Mouse (Mus musculus): ENCODE data around the gene Samd8.

The Samd8 gene

DNA sequence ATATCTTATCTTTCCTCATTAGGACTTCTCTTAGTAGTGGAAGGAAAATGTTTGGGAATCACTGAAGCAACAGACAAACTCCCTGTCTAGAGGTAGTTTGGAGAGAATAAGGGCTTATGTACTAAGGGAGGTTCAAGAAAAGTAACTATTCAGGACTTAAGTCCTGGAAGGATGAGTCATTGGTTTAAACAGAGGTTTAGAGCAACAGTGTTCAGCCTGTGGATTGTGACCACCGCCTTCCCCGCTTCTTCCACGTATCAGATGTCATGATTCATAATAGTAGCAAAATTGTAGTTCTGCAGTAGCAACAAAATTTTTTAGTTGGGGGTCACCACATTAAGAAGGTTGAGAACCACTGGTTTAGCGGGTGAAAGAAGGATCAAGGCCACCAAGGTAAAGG, 50.3 kb downstream of the Samd8 start:
- DNase-seq (ENCODE audit: low read depth), result peak; percentile 44

- no peak for DNase-seq (ENCODE audit: low read depth)
Observed at GRCm38 (mm10) chr14:21801624-21802023, 51.3 kb downstream of the Samd8 start.

- DNase-seq (ENCODE audit: low read depth), result no peak
Observed at GRCm38 (mm10) chr14:21802543-21803206, 52.3 kb downstream of the Samd8 start.

DNA sequence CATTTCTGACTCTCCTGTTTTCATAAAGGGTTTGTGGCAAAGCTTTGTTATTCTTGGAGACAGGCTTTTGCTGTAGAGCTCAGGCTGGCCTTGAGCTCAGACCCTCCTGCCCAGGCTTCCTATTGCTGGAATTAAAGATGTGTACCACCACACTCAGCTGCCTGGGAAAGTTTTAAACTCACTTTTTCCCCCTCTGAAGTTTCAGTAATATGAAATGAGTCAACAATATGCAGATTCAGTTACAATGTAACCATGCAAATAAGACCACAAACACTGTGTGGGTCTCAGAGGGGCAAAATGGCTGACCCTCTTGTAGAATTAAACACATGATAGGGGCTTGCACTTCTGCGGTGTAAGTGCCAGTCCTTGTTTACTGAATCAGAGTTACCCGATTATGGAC, 55.9 kb downstream of the Samd8 start:
- DNase-seq (ENCODE audit: low read depth), result no peak

- no peak for DNase-seq (ENCODE audit: low read depth)
Observed at GRCm38 (mm10) chr14:21806631-21807160, 56.4 kb downstream of the Samd8 start.

GRCm38 (mm10) chr14:21808208-21808922, 58.0 kb downstream of the Samd8 start:
- peak; percentile 40 for DNase-seq (ENCODE audit: low read depth)

- DNase-seq (ENCODE audit: low read depth), result no peak
Observed at GRCm38 (mm10) chr14:21809418-21809817, 59.1 kb downstream of the Samd8 start.

DNA sequence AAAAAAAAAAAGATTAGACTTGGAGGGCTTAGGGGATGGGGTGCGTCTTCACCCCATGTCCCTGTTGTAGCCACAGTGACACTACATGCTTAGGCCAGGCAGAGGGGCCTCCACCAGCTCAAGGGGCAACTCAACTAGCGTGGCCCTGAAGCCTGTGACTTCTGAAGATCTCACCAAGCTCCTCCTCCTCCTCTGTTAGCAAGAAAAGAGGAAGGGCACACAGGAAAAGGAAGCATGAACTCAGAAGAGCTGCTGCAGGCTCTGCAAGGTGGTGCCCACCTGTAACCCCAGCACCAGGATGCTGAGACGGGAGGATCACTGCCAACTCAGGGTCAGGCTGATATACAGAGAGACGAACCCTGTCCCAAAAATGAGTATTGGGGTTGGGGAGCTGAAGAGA, 61.0 kb downstream of the Samd8 start:
- DNase-seq (ENCODE audit: low read depth), result no peak

- DNase-seq (ENCODE audit: low read depth), result no peak
Observed at GRCm38 (mm10) chr14:21811744-21812393, 61.5 kb downstream of the Samd8 start.

DNA sequence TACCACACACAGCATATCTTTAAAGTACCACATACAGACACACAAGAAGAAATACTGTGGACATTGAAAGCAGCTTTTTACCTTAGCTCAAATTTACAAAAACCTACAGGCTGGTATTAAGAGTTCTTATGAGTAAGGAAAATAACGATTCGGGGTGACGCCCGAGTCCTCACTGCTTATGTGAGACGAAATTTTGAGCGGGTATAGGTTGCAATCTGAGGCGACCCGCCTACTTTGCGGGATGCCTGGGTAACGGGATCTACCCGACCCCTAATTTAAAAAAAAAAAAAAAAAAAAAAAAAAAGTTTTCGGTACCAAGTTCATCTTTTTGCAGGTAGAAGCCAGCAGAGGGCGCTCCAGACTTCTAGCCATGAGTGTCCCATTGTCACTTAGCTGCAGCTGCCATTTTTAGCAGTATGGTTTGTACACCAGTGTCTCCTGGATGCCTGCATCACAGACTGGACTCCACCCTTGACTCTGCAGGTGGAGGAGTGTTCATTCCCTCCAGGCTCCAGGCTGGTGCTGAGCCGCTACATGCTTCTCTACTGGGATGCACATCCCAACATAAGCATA, 62.3 kb downstream of the Samd8 start:
- peak; percentile 74 for DNase-seq (ENCODE audit: low read depth)

GRCm38 (mm10) chr14:21813216-21813615, 62.9 kb downstream of the Samd8 start:
- no peak for DNase-seq (ENCODE audit: low read depth)

DNA sequence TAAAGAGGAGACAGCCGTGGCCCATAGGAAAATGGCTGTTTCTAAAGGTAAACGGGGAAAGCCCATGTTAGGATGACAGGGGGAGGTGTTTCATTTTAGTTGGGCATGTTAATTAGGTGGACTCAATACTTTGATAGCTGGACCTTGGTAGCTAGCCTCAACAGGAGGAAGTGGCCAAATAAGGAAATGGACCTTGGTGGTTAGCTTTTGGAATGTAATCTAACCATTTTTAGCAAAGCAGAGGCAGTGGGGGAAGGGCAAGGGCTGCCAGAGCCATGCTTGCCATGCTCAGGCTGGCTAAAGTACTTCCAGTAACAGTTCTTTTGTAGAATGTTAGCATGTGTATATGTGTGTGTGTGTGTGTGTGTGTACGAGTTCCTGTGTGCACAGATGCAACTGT, 63.5 kb downstream of the Samd8 start:
- peak; percentile 43 for DNase-seq (ENCODE audit: low read depth)

GRCm38 (mm10) chr14:21814606-21815005, 64.3 kb downstream of the Samd8 start:
- no peak for DNase-seq (ENCODE audit: low read depth)

GRCm38 (mm10) chr14:21816255-21816654, 65.9 kb downstream of the Samd8 start:
- DNase-seq (ENCODE audit: low read depth), result no peak

- DNase-seq (ENCODE audit: low read depth), result no peak
Observed at GRCm38 (mm10) chr14:21817453-21817852, 67.1 kb downstream of the Samd8 start.

DNA sequence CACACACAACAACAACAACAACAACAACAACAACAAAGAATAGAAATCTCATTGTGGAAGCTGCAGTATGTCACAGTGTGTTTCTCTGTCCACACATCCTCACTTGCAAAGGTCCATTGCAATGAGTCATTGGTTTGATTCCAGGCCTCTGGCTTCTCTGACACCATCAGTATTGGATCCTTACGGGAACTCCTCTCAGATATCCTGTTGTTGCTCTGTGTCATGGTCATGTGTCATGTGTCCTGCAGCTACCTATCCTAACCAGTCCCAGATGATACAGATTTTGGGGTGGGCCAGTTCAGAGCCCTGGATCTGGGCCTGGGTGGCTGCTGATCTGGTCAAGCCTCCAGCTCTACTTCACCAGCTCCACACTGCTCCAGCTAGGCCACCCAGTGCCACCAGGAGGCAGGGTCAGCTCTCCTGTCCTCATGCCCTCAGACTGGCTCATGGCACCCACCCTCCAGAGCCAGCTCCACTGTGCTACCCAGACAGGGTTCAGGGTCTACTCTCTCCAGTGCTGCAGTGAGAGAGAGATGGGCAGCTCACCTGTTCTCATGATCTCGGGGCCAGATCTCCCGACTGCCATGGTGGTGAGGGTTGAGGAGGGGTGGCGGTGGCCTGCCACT, 70.7 kb downstream of the Samd8 start:
- DNase-seq (ENCODE audit: low read depth), result peak; percentile 82

DNA sequence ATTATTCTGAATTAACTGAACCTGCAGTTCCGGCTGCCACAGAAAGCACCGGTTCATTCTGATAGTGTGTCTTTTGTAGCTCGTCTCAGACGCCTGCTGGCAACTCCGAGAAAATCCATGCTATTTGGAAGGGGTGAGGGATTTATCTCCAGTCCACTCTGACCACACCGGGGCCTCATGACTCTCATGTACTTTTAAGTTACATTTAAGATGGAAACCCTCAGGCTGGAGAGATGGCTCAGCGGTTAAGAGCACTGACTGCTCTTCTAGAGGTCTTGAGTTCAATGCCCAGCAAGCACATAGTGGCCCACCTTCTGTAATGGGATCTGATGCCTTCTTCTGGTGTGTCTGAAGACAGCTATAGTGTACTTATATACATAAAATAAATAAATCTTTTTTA, 72.0 kb downstream of the Samd8 start:
- DNase-seq (ENCODE audit: low read depth), result peak; percentile 8

DNA sequence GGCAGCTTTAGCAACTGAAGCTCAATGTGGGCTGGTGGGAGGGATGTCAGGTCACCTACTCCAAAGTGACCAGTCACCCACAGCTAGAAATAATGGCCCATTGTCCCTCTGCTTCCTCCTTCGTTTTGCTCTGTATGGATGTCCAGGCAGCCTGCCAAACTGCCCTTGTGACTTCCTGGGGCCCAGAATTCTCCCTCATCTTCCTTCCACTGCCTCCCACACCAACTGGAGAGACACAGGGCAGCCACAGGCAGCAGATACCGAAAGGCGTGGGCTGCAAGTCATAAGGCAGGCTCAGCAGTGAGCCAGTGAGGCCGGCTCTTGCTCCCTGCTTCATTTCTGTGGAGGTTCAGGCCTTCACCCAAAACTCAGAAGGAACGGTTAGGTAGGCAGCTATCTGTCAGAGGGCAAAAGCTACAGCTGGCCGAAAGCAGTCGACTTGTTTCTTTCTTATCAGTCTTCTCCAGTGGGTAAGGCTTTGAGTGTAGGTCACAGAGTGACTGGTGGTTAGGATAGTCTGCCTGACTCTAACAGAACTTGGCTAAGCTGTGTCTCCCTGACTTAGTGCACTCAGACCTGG, 72.6 kb downstream of the Samd8 start:
- DNase-seq (ENCODE audit: low read depth), result peak; percentile 75

- peak; percentile 36 for DNase-seq (ENCODE audit: low read depth)
Observed at GRCm38 (mm10) chr14:21823897-21824296, 73.6 kb downstream of the Samd8 start.

DNA sequence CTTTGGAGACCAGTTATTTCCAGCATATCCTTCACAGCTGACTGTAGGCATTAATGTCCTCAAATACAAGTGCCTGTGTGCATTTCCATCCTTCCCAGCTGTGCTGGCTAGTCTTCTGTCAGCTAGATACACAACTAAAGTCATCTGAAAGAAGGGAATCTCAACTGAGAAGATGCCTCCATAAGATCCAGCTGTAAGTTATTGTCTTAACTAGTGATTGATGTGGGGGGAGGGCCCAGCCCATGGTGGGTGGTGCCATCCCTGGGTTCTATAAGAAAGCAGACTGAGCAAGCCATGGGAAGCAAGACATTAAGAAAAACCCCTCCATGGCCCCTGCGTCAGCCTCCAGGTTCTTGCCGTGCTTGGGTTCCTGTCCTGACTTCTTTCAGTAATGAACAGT, 74.6 kb downstream of the Samd8 start, which contains the start of gene Vdac2:
Gene Vdac2 (plus strand): TSS at position 301 of the 400 bp plus-strand sequence.
- DNase-seq (ENCODE audit: low read depth), result no peak

GRCm38 (mm10) chr14:21825786-21826491, 75.6 kb downstream of the Samd8 start:
- no peak for DNase-seq (ENCODE audit: low read depth)
